Comparison of ENCODE assay signal across 12 mouse cellular contexts in genomic region chr1:131380254-131380653, GRCm38 (mm10).
DNase-seq lines count a peak whose midpoint lies in the region; ATAC-seq lines count a peak whose summit lies in the region.
"Had no signal": no experiment of that assay in that cellular context is flagged by ENCODE, and none has a peak within 500 bp of the region (broad histone marks: within the 10 kb centered on the region; RNA-seq: fewer than 3 reads in every experiment).

No protein-coding gene starts in this region.

- H3K36me3 ChIP-seq in intestine, embryonic 15.5 days, result no peaks in the 10 kb centered on the region
- no peaks in the 10 kb centered on the region; the same call in 1 of the 2 replicates for H3K36me3 ChIP-seq in intestine, embryonic 16.5 days (ENCODE audit: control insufficient read depth, insufficient read depth, low read length)
- no peaks in the 10 kb centered on the region for H3K36me3 ChIP-seq in midbrain, embryonic 16.5 days (ENCODE audit: control insufficient read depth, insufficient read depth, low read length)
- H3K36me3 ChIP-seq in midbrain, embryonic 13.5 days, result peaks cover 7% of the 10 kb centered on the region; the same call in 1 of the 2 replicates

- H3K4me2 ChIP-seq in intestine, embryonic 15.5 days (replicated peaks), result no peak overlapping the region
- H3K4me2 ChIP-seq in intestine, embryonic 16.5 days (ENCODE audit: low read depth, low read length), result no peak overlapping the region
- no peak overlapping the region for H3K4me2 ChIP-seq in midbrain, embryonic 16.5 days (ENCODE audit: low read length)
- H3K4me2 ChIP-seq in midbrain, embryonic 13.5 days (replicated peaks), result no peak overlapping the region

- ATAC-seq in intestine, embryonic 15.5 days, result 0 out of 2 replicates have a peak, but pooled peaks have one; percentile 45
- no peak for ATAC-seq in intestine, embryonic 16.5 days
- no peak for ATAC-seq in midbrain, embryonic 16.5 days
- no peak for ATAC-seq in midbrain, embryonic 13.5 days
- no peak for ATAC-seq in megakaryocyte, adult 5-6 weeks (ENCODE audit: poor library complexity, severe bottlenecking)
- ATAC-seq: Patski had no signal

- H3K4me1 ChIP-seq in intestine, embryonic 15.5 days (replicated peaks), result peaks cover 23% of the 10 kb centered on the region
- H3K4me1 ChIP-seq in intestine, embryonic 16.5 days (ENCODE audit: control insufficient read depth, insufficient read depth, low read length), result peaks cover 23% of the 10 kb centered on the region
- H3K4me1 ChIP-seq in midbrain, embryonic 16.5 days (ENCODE audit: control insufficient read depth, insufficient read depth, low read length), result peaks cover 13% of the 10 kb centered on the region
- H3K4me1 ChIP-seq in midbrain, embryonic 13.5 days (replicated peaks), result peaks cover 23% of the 10 kb centered on the region

- no peak overlapping the region for H3K27ac ChIP-seq in intestine, embryonic 15.5 days
- no peak overlapping the region for H3K27ac ChIP-seq in intestine, embryonic 16.5 days (ENCODE audit: low read length)
- H3K27ac ChIP-seq in midbrain, embryonic 16.5 days (ENCODE audit: low read length), result peak overlapping the region; percentile 14; the same call in 1 of the 2 replicates
- no peak overlapping the region for H3K27ac ChIP-seq in midbrain, embryonic 13.5 days
- H3K27ac ChIP-seq: liver, embryonic 14.5 days had no signal

- WGBS in intestine, embryonic 15.5 days, result 15% methylated on average over 1 of the region's 1 CpGs
- 13% methylated on average over 1 of the region's 1 CpGs for WGBS in intestine, embryonic 16.5 days
- 32% methylated on average over 1 of the region's 1 CpGs for WGBS in midbrain, embryonic 16.5 days
- 22% methylated on average over 1 of the region's 1 CpGs for WGBS in midbrain, embryonic 13.5 days

- no peaks in the 10 kb centered on the region for H3K27me3 ChIP-seq in intestine, embryonic 15.5 days (replicated peaks)
- H3K27me3 ChIP-seq in intestine, embryonic 16.5 days (replicated peaks; ENCODE audit: control insufficient read depth, insufficient read depth, low read length), result no peaks in the 10 kb centered on the region
- H3K27me3 ChIP-seq in midbrain, embryonic 16.5 days (ENCODE audit: control insufficient read depth, insufficient read depth, low read depth, low read length), result no peaks in the 10 kb centered on the region
- H3K27me3 ChIP-seq in midbrain, embryonic 13.5 days, result no peaks in the 10 kb centered on the region
- H3K27me3 ChIP-seq: Patski had no signal

- no peak overlapping the region for H3K9ac ChIP-seq in intestine, embryonic 15.5 days
- no peak overlapping the region for H3K9ac ChIP-seq in intestine, embryonic 16.5 days (ENCODE audit: low read depth, low read length)
- H3K9ac ChIP-seq in midbrain, embryonic 16.5 days (ENCODE audit: low read depth, low read length), result no peak overlapping the region
- no peak overlapping the region for H3K9ac ChIP-seq in midbrain, embryonic 13.5 days (replicated peaks)
- H3K9ac ChIP-seq: liver, embryonic 14.5 days had no signal

- H3K4me3 ChIP-seq in intestine, embryonic 15.5 days (replicated peaks), result no peak overlapping the region
- H3K4me3 ChIP-seq in intestine, embryonic 16.5 days (ENCODE audit: low read length), result no peak overlapping the region
- H3K4me3 ChIP-seq in midbrain, embryonic 16.5 days (ENCODE audit: low read depth, low read length), result no peak overlapping the region
- H3K4me3 ChIP-seq in midbrain, embryonic 13.5 days (replicated peaks), result no peak overlapping the region

- DNase-seq in adrenal gland, postnatal 14 days, result peak; percentile 17
- DNase-seq in adrenal gland, adult 8-10 months, result no peak
- DNase-seq in urinary bladder, postnatal 14 days (ENCODE audit: low spot score), result no peak
- DNase-seq: cerebellum, adult 9-10 months; thymus, postnatal 14 days had no signal

- H3K9me3 ChIP-seq in intestine, embryonic 15.5 days, result no peaks in the 10 kb centered on the region
- no peaks in the 10 kb centered on the region for H3K9me3 ChIP-seq in intestine, embryonic 16.5 days (ENCODE audit: control insufficient read depth, low read length)
- H3K9me3 ChIP-seq in midbrain, embryonic 16.5 days (replicated peaks; ENCODE audit: control insufficient read depth, low read length, poor library complexity, severe bottlenecking), result no peaks in the 10 kb centered on the region
- no peaks in the 10 kb centered on the region for H3K9me3 ChIP-seq in midbrain, embryonic 13.5 days
